ENCODE assay signal across 26 mouse cellular contexts in genomic region chr4:48605650-48606049, GRCm38 (mm10). TPM values are rescaled to one million over a fixed set of nuclear protein-coding genes. Genes with fewer than 3 reads are reported as not detected.
DNase-seq lines count a peak whose midpoint lies in the region; ATAC-seq and TF ChIP-seq lines count a peak whose summit lies in the region.
"Had no signal": no experiment of that assay in that cellular context is flagged by ENCODE, and none has a peak within 500 bp of the region (broad histone marks: within the 10 kb centered on the region; RNA-seq: fewer than 3 reads in every experiment).

No protein-coding gene starts in this region.

- H3K4me1 ChIP-seq in hindbrain, embryonic 12.5 days: peaks cover 9% of the 10 kb centered on the region; the same call in 1 of the 2 replicates
- peaks cover 9% of the 10 kb centered on the region for H3K4me1 ChIP-seq in hindbrain, embryonic 13.5 days (replicated peaks)
- H3K4me1 ChIP-seq in limb, embryonic 14.5 days (ENCODE audit: control insufficient read depth, insufficient read depth, low read length): no peaks in the 10 kb centered on the region
- no peaks in the 10 kb centered on the region for H3K4me1 ChIP-seq in limb, embryonic 10.5 days
- H3K4me1 ChIP-seq: embryonic facial prominence, embryonic 10.5 days; heart, embryonic 10.5 days; heart, embryonic 15.5 days had no signal

- peaks cover 27% of the 10 kb centered on the region for H3K36me3 ChIP-seq in hindbrain, embryonic 12.5 days
- H3K36me3 ChIP-seq in hindbrain, embryonic 13.5 days: peaks cover 29% of the 10 kb centered on the region
- H3K36me3 ChIP-seq in limb, embryonic 14.5 days (ENCODE audit: control insufficient read depth, insufficient read depth, low read length): peaks cover 9% of the 10 kb centered on the region; the same call in 1 of the 2 replicates
- H3K36me3 ChIP-seq in limb, embryonic 10.5 days: peaks cover 61% of the 10 kb centered on the region
- H3K36me3 ChIP-seq: G1E; heart, embryonic 15.5 days had no signal

- no peaks in the 10 kb centered on the region for H3K27me3 ChIP-seq in hindbrain, embryonic 12.5 days
- no peaks in the 10 kb centered on the region for H3K27me3 ChIP-seq in hindbrain, embryonic 13.5 days
- no peaks in the 10 kb centered on the region for H3K27me3 ChIP-seq in limb, embryonic 14.5 days (ENCODE audit: control insufficient read depth, insufficient read depth, low read length)
- H3K27me3 ChIP-seq in limb, embryonic 10.5 days (ENCODE audit: low read depth, poor library complexity, severe bottlenecking): no peaks in the 10 kb centered on the region
- H3K27me3 ChIP-seq: forebrain, embryonic 15.5 days; heart, embryonic 15.5 days; hindbrain, embryonic 15.5 days had no signal

- 46% methylated on average over 3 of the region's 3 CpGs for WGBS in hindbrain, embryonic 12.5 days
- 40% methylated on average over 3 of the region's 3 CpGs for WGBS in hindbrain, embryonic 13.5 days
- 79% methylated on average over 3 of the region's 3 CpGs for WGBS in limb, embryonic 14.5 days
- 87% methylated on average over 3 of the region's 3 CpGs for WGBS in limb, embryonic 10.5 days

- TF ChIP-seq POLR2A in limb, embryonic 14.5 days (IDR thresholded peaks at IDR 0.05; ENCODE audit: borderline replicate concordance, extremely low read depth, insufficient read depth, insufficient read length): no peak

- H3K9me3 ChIP-seq in hindbrain, embryonic 12.5 days (replicated peaks): no peaks in the 10 kb centered on the region
- no peaks in the 10 kb centered on the region for H3K9me3 ChIP-seq in hindbrain, embryonic 13.5 days
- H3K9me3 ChIP-seq in limb, embryonic 14.5 days (ENCODE audit: control insufficient read depth, low read length): no peaks in the 10 kb centered on the region
- no peaks in the 10 kb centered on the region for H3K9me3 ChIP-seq in limb, embryonic 10.5 days (replicated peaks)
- H3K9me3 ChIP-seq: embryonic facial prominence, embryonic 10.5 days; forebrain, embryonic 15.5 days; heart, embryonic 10.5 days; heart, embryonic 15.5 days; hindbrain, embryonic 15.5 days had no signal

- DNase-seq in embryo, embryonic 11 days: peak; percentile 32
- no peak for DNase-seq in embryo, embryonic 10 days (ENCODE audit: low spot score)
- DNase-seq in limb, embryonic 14.5 days (ENCODE audit: low spot score): peak; percentile 15
- no peak for DNase-seq in limb, embryonic 10.5 days (ENCODE audit: low spot score)
- DNase-seq in mesoderm, embryonic 11.5 days (ENCODE audit: low read depth, low spot score): peak; percentile 35
- no peak for DNase-seq in gastrocnemius, adult 2 months
- DNase-seq: adrenal gland, adult 8-10 months; adrenal gland, postnatal 36 days; B cell, adult 2 months; cerebellum, adult 11 months; cerebellum, adult 8-10 months; cerebellum, postnatal 14 days; gastrocnemius, postnatal 25 days; heart, postnatal 14 days had no signal

- no peak overlapping the region for H3K4me2 ChIP-seq in hindbrain, embryonic 12.5 days (replicated peaks)
- no peak overlapping the region for H3K4me2 ChIP-seq in hindbrain, embryonic 13.5 days
- no peak overlapping the region for H3K4me2 ChIP-seq in limb, embryonic 14.5 days (replicated peaks; ENCODE audit: low read depth, low read length, severe bottlenecking)
- H3K4me2 ChIP-seq: forebrain, embryonic 15.5 days; heart, embryonic 15.5 days; hindbrain, embryonic 15.5 days had no signal

- H3K27ac ChIP-seq in hindbrain, embryonic 12.5 days: no peak overlapping the region
- H3K27ac ChIP-seq in hindbrain, embryonic 13.5 days: no peak overlapping the region
- H3K27ac ChIP-seq in limb, embryonic 14.5 days (replicated peaks; ENCODE audit: low read depth, low read length): no peak overlapping the region
- no peak overlapping the region for H3K27ac ChIP-seq in limb, embryonic 10.5 days
- H3K27ac ChIP-seq in gastrocnemius, adult 2 months: no peak overlapping the region
- H3K27ac ChIP-seq: embryonic facial prominence, embryonic 10.5 days; forebrain, embryonic 15.5 days; heart, embryonic 10.5 days; heart, embryonic 15.5 days had no signal

- intact Hi-C loops in gastrocnemius, adult 2 months (cut with DNase I): no loop called here

- ATAC-seq in hindbrain, embryonic 12.5 days (ENCODE audit: low FRiP score): 0 out of 2 replicates have a peak, but pooled peaks have one; percentile 35
- no peak for ATAC-seq in hindbrain, embryonic 13.5 days (ENCODE audit: low FRiP score)
- no peak for ATAC-seq in limb, embryonic 14.5 days (ENCODE audit: low FRiP score, low read depth)
- ATAC-seq: CD4-positive, CD25-positive, alpha-beta regulatory T cell, adult 4 months; forebrain, embryonic 15.5 days had no signal

- TF ChIP-seq CTCF in gastrocnemius, adult 2 months (IDR thresholded peaks at IDR 0.05): no peak

- H3K9ac ChIP-seq in hindbrain, embryonic 12.5 days: no peak overlapping the region
- no peak overlapping the region for H3K9ac ChIP-seq in hindbrain, embryonic 13.5 days
- H3K9ac ChIP-seq in limb, embryonic 14.5 days (ENCODE audit: low read depth, low read length, severe bottlenecking): no peak overlapping the region
- H3K9ac ChIP-seq: forebrain, embryonic 15.5 days; heart, embryonic 15.5 days; hindbrain, embryonic 15.5 days had no signal

- H3K4me3 ChIP-seq in hindbrain, embryonic 12.5 days: no peak overlapping the region
- no peak overlapping the region for H3K4me3 ChIP-seq in hindbrain, embryonic 13.5 days
- no peak overlapping the region for H3K4me3 ChIP-seq in limb, embryonic 14.5 days (replicated peaks; ENCODE audit: low read length)
- H3K4me3 ChIP-seq in limb, embryonic 10.5 days: no peak overlapping the region
- H3K4me3 ChIP-seq in gastrocnemius, adult 2 months: no peak overlapping the region
- H3K4me3 ChIP-seq: embryonic facial prominence, embryonic 10.5 days; forebrain, embryonic 15.5 days; heart, embryonic 10.5 days; heart, embryonic 15.5 days; hindbrain, embryonic 15.5 days had no signal

RNA-seq across cellular contexts. Expression of gene Tmeff1, which starts 20.7 kb away (rescaled TPM):
- 295 and 300 TPM in 2 replicates for polyA plus RNA-seq in hindbrain, embryonic 12.5 days (2016; fragmentation: Nextera tagmentation; extraction: Ambion mirVana)
- 247 and 272 TPM in 2 replicates for polyA plus RNA-seq in hindbrain, embryonic 13.5 days (2015; fragmentation: Nextera tagmentation; extraction: Ambion mirVana)
- polyA plus RNA-seq in limb, embryonic 14.5 days (2012; rRNA removed): 65.3 and 71.7 TPM in 2 replicates
- polyA plus RNA-seq in limb, embryonic 14.5 days (2014; fragmentation: Nextera tagmentation; extraction: Ambion mirVana): 55.4 and 72.7 TPM in 2 replicates
- polyA plus RNA-seq in limb, embryonic 10.5 days (2016; fragmentation: Nextera tagmentation; extraction: Ambion mirVana): 96.5 and 109 TPM in 2 replicates
- under 1 TPM; 0.38 to 0.98 TPM for total RNA-seq in gastrocnemius, adult 2 months (2021)
- total RNA-seq: common myeloid progenitor, adult 5-6 weeks; G1E had no signal
- polyA plus RNA-seq: G1E had no signal

RNA-seq across cellular contexts. Expression of gene Cavin4, which starts 57.7 kb away (rescaled TPM):
- polyA plus RNA-seq in hindbrain, embryonic 12.5 days (2016; fragmentation: Nextera tagmentation; extraction: Ambion mirVana): 2.6 and 3.4 TPM in 2 replicates
- polyA plus RNA-seq in hindbrain, embryonic 13.5 days (2015; fragmentation: Nextera tagmentation; extraction: Ambion mirVana): 1.9 and 2.2 TPM in 2 replicates
- 2.7 and 5.2 TPM in 2 replicates for polyA plus RNA-seq in limb, embryonic 14.5 days (2012; rRNA removed)
- 3.4 and 5.7 TPM in 2 replicates for polyA plus RNA-seq in limb, embryonic 14.5 days (2014; fragmentation: Nextera tagmentation; extraction: Ambion mirVana)
- 1.3 and 1.6 TPM in 2 replicates for polyA plus RNA-seq in limb, embryonic 10.5 days (2016; fragmentation: Nextera tagmentation; extraction: Ambion mirVana)
- total RNA-seq in gastrocnemius, adult 2 months (2021): 100 to 1,000 TPM; 116 to 159 TPM
- total RNA-seq: common myeloid progenitor, adult 5-6 weeks; granulocyte monocyte progenitor cell, adult 5-6 weeks; hematopoietic stem cell, adult 5-6 weeks had no signal
- polyA plus RNA-seq: CD4-positive, CD25-positive, alpha-beta regulatory T cell, adult 4 months; G1E had no signal

Comparison
In these comparisons a context has a peak if more than half of its experiments do, and no peak if none do; other contexts are left out.
1. DNase-seq: peak in embryo, embryonic 11 days (single experiment), limb, embryonic 14.5 days (single experiment) and mesoderm, embryonic 11.5 days (single experiment); none in embryo, embryonic 10 days (single experiment), limb, embryonic 10.5 days (single experiment) and gastrocnemius, adult 2 months (single experiment).